ENCODE assay signal across 30 mouse cellular contexts in genomic region chr13:119418479-119418878, GRCm38 (mm10).
"Had no signal": no experiment of that assay in that cellular context is flagged by ENCODE, and none has a peak within 500 bp of the region (broad histone marks: within the 10 kb centered on the region; RNA-seq: fewer than 3 reads in every experiment).

No protein-coding gene starts in this region.

- H3K36me3 ChIP-seq: limb, embryonic 10.5 days; limb, embryonic 12.5 days; limb, embryonic 13.5 days; limb, embryonic 15.5 days; liver, embryonic 13.5 days; liver, embryonic 15.5 days; lung, embryonic 15.5 days; midbrain, embryonic 10.5 days; midbrain, embryonic 12.5 days; midbrain, embryonic 13.5 days; midbrain, embryonic 15.5 days; neural tube, embryonic 12.5 days; neural tube, embryonic 13.5 days had no signal

- H3K27ac ChIP-seq: left cerebral cortex, adult 2 months; limb, embryonic 10.5 days; limb, embryonic 12.5 days; limb, embryonic 13.5 days; limb, embryonic 15.5 days; liver, embryonic 13.5 days; liver, embryonic 14.5 days; liver, embryonic 15.5 days; lung, embryonic 15.5 days; macrophage; midbrain, embryonic 10.5 days; midbrain, embryonic 12.5 days; midbrain, embryonic 13.5 days; midbrain, embryonic 15.5 days; neural tube, embryonic 12.5 days; neural tube, embryonic 13.5 days had no signal

- ATAC-seq: lung, postnatal 0 days; midbrain, embryonic 13.5 days; midbrain, embryonic 15.5 days; midbrain, embryonic 16.5 days had no signal

- H3K9ac ChIP-seq: limb, embryonic 12.5 days; limb, embryonic 13.5 days; limb, embryonic 15.5 days; liver, embryonic 13.5 days; liver, embryonic 14.5 days; liver, embryonic 15.5 days; lung, embryonic 14.5 days; lung, embryonic 15.5 days; midbrain, embryonic 12.5 days; midbrain, embryonic 13.5 days; midbrain, embryonic 15.5 days; neural tube, embryonic 12.5 days; neural tube, embryonic 13.5 days had no signal

- H3K9me3 ChIP-seq: limb, embryonic 10.5 days; limb, embryonic 12.5 days; limb, embryonic 13.5 days; limb, embryonic 15.5 days; liver, embryonic 13.5 days; liver, embryonic 15.5 days; lung, embryonic 15.5 days; midbrain, embryonic 12.5 days; midbrain, embryonic 13.5 days; midbrain, embryonic 15.5 days; neural tube, embryonic 12.5 days; neural tube, embryonic 13.5 days had no signal

- DNase-seq: left cerebral cortex, postnatal 4 days; liver; liver, embryonic 13.5 days; lung, adult 18-20 months; lung, adult 2 months; lung, embryonic 14.5 days; lung, postnatal 10 days; lung, postnatal 14 days; lung, postnatal 36 days; lung, postnatal 4 days; midbrain, embryonic 14.5 days had no signal

- H3K4me2 ChIP-seq: limb, embryonic 12.5 days; limb, embryonic 13.5 days; limb, embryonic 15.5 days; liver, embryonic 13.5 days; liver, embryonic 15.5 days; lung, embryonic 14.5 days; lung, embryonic 15.5 days; midbrain, embryonic 11.5 days; midbrain, embryonic 12.5 days; midbrain, embryonic 13.5 days; midbrain, embryonic 15.5 days; neural tube, embryonic 12.5 days; neural tube, embryonic 13.5 days had no signal

- H3K4me1 ChIP-seq: limb, embryonic 10.5 days; limb, embryonic 12.5 days; limb, embryonic 13.5 days; limb, embryonic 15.5 days; liver, embryonic 13.5 days; liver, embryonic 15.5 days; lung, embryonic 15.5 days; midbrain, embryonic 10.5 days; midbrain, embryonic 12.5 days; midbrain, embryonic 13.5 days; midbrain, embryonic 15.5 days; neural tube, embryonic 12.5 days; neural tube, embryonic 13.5 days had no signal

- H3K4me3 ChIP-seq: left cerebral cortex, adult 2 months; limb, embryonic 10.5 days; limb, embryonic 12.5 days; limb, embryonic 13.5 days; limb, embryonic 15.5 days; liver, embryonic 13.5 days; liver, embryonic 15.5 days; lung, embryonic 15.5 days; megakaryocyte, embryonic 14.5 days; midbrain, embryonic 10.5 days; midbrain, embryonic 12.5 days; midbrain, embryonic 13.5 days; midbrain, embryonic 15.5 days; neural tube, embryonic 12.5 days; neural tube, embryonic 13.5 days had no signal

- H3K27me3 ChIP-seq: limb, embryonic 12.5 days; limb, embryonic 13.5 days; limb, embryonic 15.5 days; liver, embryonic 13.5 days; liver, embryonic 15.5 days; lung, embryonic 15.5 days; megakaryocyte, embryonic 14.5 days; midbrain, embryonic 12.5 days; midbrain, embryonic 13.5 days; midbrain, embryonic 15.5 days; neural tube, embryonic 12.5 days; neural tube, embryonic 13.5 days had no signal
